Comparison of ENCODE assay signal across 25 mouse cellular contexts in the genomic region with DNA sequence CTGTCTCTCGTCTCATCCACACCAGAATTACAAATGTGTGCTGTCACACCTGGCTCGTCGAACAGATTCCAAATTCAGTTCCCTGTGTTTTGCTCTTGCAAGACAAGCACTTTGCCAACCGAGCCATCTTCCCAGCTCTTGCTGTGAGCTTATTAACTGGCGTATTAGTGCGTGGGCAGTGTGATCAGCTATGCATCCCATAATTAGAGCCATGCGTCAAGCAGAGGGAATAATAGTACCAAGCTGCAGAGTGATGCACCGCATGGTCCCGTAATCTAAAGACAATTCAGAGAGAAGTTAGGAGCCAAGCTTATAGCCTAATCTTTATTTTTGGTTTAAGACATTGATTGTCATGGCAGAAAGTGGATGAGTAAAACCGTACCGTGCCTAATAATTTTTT. TPM values are rescaled to one million over a fixed set of nuclear protein-coding genes. Genes with fewer than 3 reads are reported as not detected.
DNase-seq lines count a peak whose midpoint lies in the region; ATAC-seq and TF ChIP-seq lines count a peak whose summit lies in the region.
"Had no signal": no experiment of that assay in that cellular context is flagged by ENCODE, and none has a peak within 500 bp of the region (broad histone marks: within the 10 kb centered on the region; RNA-seq: fewer than 3 reads in every experiment).

No protein-coding gene starts in this region.

- no peaks in the 10 kb centered on the region for H3K27me3 ChIP-seq in midbrain, postnatal 0 days (ENCODE audit: insufficient read depth, low read length)
- no peaks in the 10 kb centered on the region for H3K27me3 ChIP-seq in midbrain, embryonic 14.5 days (ENCODE audit: control insufficient read depth, insufficient read depth, low read length)
- no peaks in the 10 kb centered on the region for H3K27me3 ChIP-seq in embryonic facial prominence, embryonic 14.5 days (replicated peaks; ENCODE audit: control insufficient read depth, insufficient read depth, low read length)
- no peaks in the 10 kb centered on the region for H3K27me3 ChIP-seq in hindbrain, postnatal 0 days (ENCODE audit: insufficient read depth, low read length)
- no peaks in the 10 kb centered on the region for H3K27me3 ChIP-seq in stomach, embryonic 16.5 days (ENCODE audit: control insufficient read depth, insufficient read depth, low read length)
- H3K27me3 ChIP-seq: lung, embryonic 15.5 days had no signal

- no peak overlapping the region for H3K9ac ChIP-seq in midbrain, postnatal 0 days (replicated peaks; ENCODE audit: low read length, poor library complexity, severe bottlenecking)
- no peak overlapping the region for H3K9ac ChIP-seq in midbrain, embryonic 14.5 days (replicated peaks; ENCODE audit: low read length)
- no peak overlapping the region for H3K9ac ChIP-seq in embryonic facial prominence, embryonic 14.5 days (ENCODE audit: low read depth, low read length)
- H3K9ac ChIP-seq in hindbrain, postnatal 0 days (replicated peaks; ENCODE audit: low read length) = no peak overlapping the region
- H3K9ac ChIP-seq in stomach, embryonic 16.5 days (ENCODE audit: low read length) = no peak overlapping the region
- H3K9ac ChIP-seq: liver, embryonic 12.5 days; lung, embryonic 15.5 days had no signal

- no peak for ATAC-seq in midbrain, postnatal 0 days (ENCODE audit: low FRiP score)
- no peak for ATAC-seq in midbrain, embryonic 14.5 days (ENCODE audit: low FRiP score, low TSS enrichment)
- no peak for ATAC-seq in embryonic facial prominence, embryonic 14.5 days (ENCODE audit: low read depth)
- ATAC-seq in hindbrain, postnatal 0 days = no peak
- ATAC-seq in stomach, embryonic 16.5 days (ENCODE audit: insufficient read depth, low FRiP score) = no peak
- ATAC-seq in megakaryocyte progenitor cell, adult 5-6 weeks (replicated peaks; ENCODE audit: poor library complexity) = no peak
- ATAC-seq: forebrain, embryonic 14.5 days; liver, embryonic 12.5 days; midbrain, embryonic 16.5 days had no signal

- H3K9me3 ChIP-seq in midbrain, postnatal 0 days (ENCODE audit: low read length) = no peaks in the 10 kb centered on the region
- H3K9me3 ChIP-seq in midbrain, embryonic 14.5 days (ENCODE audit: control insufficient read depth, low read length) = no peaks in the 10 kb centered on the region
- H3K9me3 ChIP-seq in embryonic facial prominence, embryonic 14.5 days (ENCODE audit: control insufficient read depth, low read length) = no peaks in the 10 kb centered on the region
- H3K9me3 ChIP-seq in hindbrain, postnatal 0 days (ENCODE audit: low read length) = no peaks in the 10 kb centered on the region
- H3K9me3 ChIP-seq in stomach, embryonic 16.5 days (replicated peaks; ENCODE audit: control insufficient read depth, low read length) = no peaks in the 10 kb centered on the region
- H3K9me3 ChIP-seq: liver, embryonic 12.5 days; lung, embryonic 15.5 days had no signal

- no peaks in the 10 kb centered on the region for H3K36me3 ChIP-seq in midbrain, postnatal 0 days (ENCODE audit: insufficient read depth, low read length)
- no peaks in the 10 kb centered on the region for H3K36me3 ChIP-seq in midbrain, embryonic 14.5 days (ENCODE audit: control insufficient read depth, insufficient read depth, low read length)
- H3K36me3 ChIP-seq in embryonic facial prominence, embryonic 14.5 days (ENCODE audit: control insufficient read depth, insufficient read depth, low read length) = no peaks in the 10 kb centered on the region
- H3K36me3 ChIP-seq in hindbrain, postnatal 0 days (ENCODE audit: insufficient read depth, low read length) = no peaks in the 10 kb centered on the region
- no peaks in the 10 kb centered on the region for H3K36me3 ChIP-seq in stomach, embryonic 16.5 days (ENCODE audit: control insufficient read depth, insufficient read depth, low read length)
- H3K36me3 ChIP-seq: liver, embryonic 12.5 days; lung, embryonic 15.5 days had no signal

- 71% methylated on average over 11 of the region's 11 CpGs for WGBS in midbrain, postnatal 0 days
- WGBS in midbrain, embryonic 14.5 days = 84% methylated on average over 11 of the region's 11 CpGs
- 72% methylated on average over 11 of the region's 11 CpGs for WGBS in embryonic facial prominence, embryonic 14.5 days
- 56% methylated on average over 11 of the region's 11 CpGs for WGBS in hindbrain, postnatal 0 days
- 81% methylated on average over 11 of the region's 11 CpGs for WGBS in stomach, embryonic 16.5 days

- no peaks in the 10 kb centered on the region for H3K4me1 ChIP-seq in midbrain, postnatal 0 days (ENCODE audit: insufficient read depth, low read length)
- H3K4me1 ChIP-seq in midbrain, embryonic 14.5 days (ENCODE audit: control insufficient read depth, insufficient read depth, low read length) = peaks cover 14% of the 10 kb centered on the region
- no peaks in the 10 kb centered on the region for H3K4me1 ChIP-seq in embryonic facial prominence, embryonic 14.5 days (ENCODE audit: control insufficient read depth, insufficient read depth, low read length)
- H3K4me1 ChIP-seq in hindbrain, postnatal 0 days (ENCODE audit: insufficient read depth, low read length) = 0 out of 2 replicates have a peak, but pooled peaks cover 4% of the 10 kb centered on the region
- H3K4me1 ChIP-seq in stomach, embryonic 16.5 days (ENCODE audit: control insufficient read depth, insufficient read depth, low read length) = peaks cover 19% of the 10 kb centered on the region

- no peak overlapping the region for H3K27ac ChIP-seq in midbrain, postnatal 0 days (ENCODE audit: low read depth, low read length)
- no peak overlapping the region for H3K27ac ChIP-seq in midbrain, embryonic 14.5 days (replicated peaks; ENCODE audit: low read depth, low read length)
- H3K27ac ChIP-seq in embryonic facial prominence, embryonic 14.5 days (replicated peaks; ENCODE audit: low read depth, low read length) = peak overlapping the region; percentile 81; the same call in 1 of the 2 replicates
- H3K27ac ChIP-seq in hindbrain, postnatal 0 days = no peak overlapping the region
- peak overlapping the region; percentile 87 for H3K27ac ChIP-seq in stomach, embryonic 16.5 days (ENCODE audit: low read length)
- H3K27ac ChIP-seq: layer of hippocampus, adult 2 months; left cerebral cortex, adult 2 months; liver, embryonic 12.5 days; lung, embryonic 15.5 days had no signal

- no peak overlapping the region for H3K4me3 ChIP-seq in midbrain, postnatal 0 days (ENCODE audit: low read depth, low read length)
- H3K4me3 ChIP-seq in midbrain, embryonic 14.5 days (replicated peaks; ENCODE audit: low read depth, low read length) = no peak overlapping the region
- H3K4me3 ChIP-seq in embryonic facial prominence, embryonic 14.5 days (ENCODE audit: low read depth, low read length) = no peak overlapping the region
- H3K4me3 ChIP-seq in hindbrain, postnatal 0 days (ENCODE audit: low read length) = no peak overlapping the region
- H3K4me3 ChIP-seq in stomach, embryonic 16.5 days (replicated peaks; ENCODE audit: low read length) = no peak overlapping the region
- H3K4me3 ChIP-seq: layer of hippocampus, adult 2 months; left cerebral cortex, adult 2 months; liver, embryonic 12.5 days; lung, embryonic 15.5 days had no signal

- TF ChIP-seq CTCF in midbrain, postnatal 0 days (IDR thresholded peaks at IDR 0.05) = no peak
- no peak for TF ChIP-seq CTCF in hindbrain, postnatal 0 days (IDR thresholded peaks at IDR 0.05; ENCODE audit: low read depth)

- DNase-seq in midbrain, postnatal 0 days (ENCODE audit: low spot score) = peak; percentile 47
- DNase-seq in midbrain, embryonic 14.5 days = no peak
- DNase-seq in embryonic facial prominence, embryonic 14.5 days (ENCODE audit: low spot score) = no peak
- peak; percentile 43 for DNase-seq in hindbrain, postnatal 0 days (ENCODE audit: low spot score)
- no peak for DNase-seq in kidney, adult 11 months
- DNase-seq: adrenal gland, postnatal 25 days; cerebellum, adult 8-10 months; thymus, postnatal 25 days had no signal

- no peak overlapping the region for H3K4me2 ChIP-seq in midbrain, postnatal 0 days (ENCODE audit: low read depth, low read length, poor library complexity, severe bottlenecking)
- no peak overlapping the region for H3K4me2 ChIP-seq in midbrain, embryonic 14.5 days (ENCODE audit: low read length)
- no peak overlapping the region for H3K4me2 ChIP-seq in embryonic facial prominence, embryonic 14.5 days (ENCODE audit: low read depth, low read length)
- H3K4me2 ChIP-seq in hindbrain, postnatal 0 days (ENCODE audit: low read depth, low read length) = no peak overlapping the region
- H3K4me2 ChIP-seq in stomach, embryonic 16.5 days (ENCODE audit: low read depth, low read length) = no peak overlapping the region
- H3K4me2 ChIP-seq: liver, embryonic 12.5 days; lung, embryonic 15.5 days had no signal

RNA-seq across cellular contexts. Expression of gene Krtap5-4, which starts 15.8 kb away (rescaled TPM):
- total RNA-seq in midbrain, postnatal 0 days (2014; rRNA removed) = not detected in 2 replicates
- not detected in 2 replicates for polyA plus RNA-seq in midbrain, postnatal 0 days (2015; fragmentation: Nextera tagmentation; extraction: Ambion mirVana)
- polyA plus RNA-seq in midbrain, embryonic 14.5 days (2014; fragmentation: Nextera tagmentation; extraction: Ambion mirVana) = not detected in 2 replicates
- polyA plus RNA-seq in embryonic facial prominence, embryonic 14.5 days (2014; fragmentation: Nextera tagmentation; extraction: Ambion mirVana) = not detected in 2 replicates
- not detected in 2 replicates for total RNA-seq in hindbrain, postnatal 0 days (2014; rRNA removed)
- not detected in 2 replicates for polyA plus RNA-seq in hindbrain, postnatal 0 days (2015; fragmentation: Nextera tagmentation; extraction: Ambion mirVana)
- not detected in 2 replicates for polyA plus RNA-seq in stomach, embryonic 16.5 days (2015; fragmentation: Nextera tagmentation; extraction: Ambion mirVana)
- total RNA-seq in megakaryocyte progenitor cell, adult 5-6 weeks (2015) = not detected in 2 replicates
- total RNA-seq in megakaryocyte progenitor cell, adult 5-6 weeks (2017) = not detected in 2 replicates
- total RNA-seq: adrenal gland, postnatal 25 days; common myeloid progenitor, adult 5-6 weeks; ES-E14; granulocyte monocyte progenitor cell, adult 5-6 weeks; layer of hippocampus, adult 2 months; left cerebral cortex, adult 2 months had no signal
- polyA plus RNA-seq: forebrain, embryonic 14.5 days; kidney, embryonic 16.5 days; limb, embryonic 11.5 days; liver, embryonic 12.5 days; lung, embryonic 15.5 days; midbrain, embryonic 16.5 days; neural tube, embryonic 11.5 days; small intestine, adult 2 months; testis, adult 2 months had no signal

RNA-seq across cellular contexts. Expression of gene Krtap5-1, which starts 22.2 kb away (rescaled TPM):
- not detected in 2 replicates for total RNA-seq in midbrain, postnatal 0 days (2014; rRNA removed)
- polyA plus RNA-seq in midbrain, postnatal 0 days (2015; fragmentation: Nextera tagmentation; extraction: Ambion mirVana) = not detected in 2 replicates
- not detected in 2 replicates for polyA plus RNA-seq in midbrain, embryonic 14.5 days (2014; fragmentation: Nextera tagmentation; extraction: Ambion mirVana)
- polyA plus RNA-seq in embryonic facial prominence, embryonic 14.5 days (2014; fragmentation: Nextera tagmentation; extraction: Ambion mirVana) = not detected in 2 replicates
- not detected in 2 replicates for total RNA-seq in hindbrain, postnatal 0 days (2014; rRNA removed)
- polyA plus RNA-seq in hindbrain, postnatal 0 days (2015; fragmentation: Nextera tagmentation; extraction: Ambion mirVana) = not detected in 2 replicates
- polyA plus RNA-seq in stomach, embryonic 16.5 days (2015; fragmentation: Nextera tagmentation; extraction: Ambion mirVana) = not detected in 2 replicates
- total RNA-seq in megakaryocyte progenitor cell, adult 5-6 weeks (2015) = not detected in 2 replicates
- total RNA-seq in megakaryocyte progenitor cell, adult 5-6 weeks (2017) = not detected in 2 replicates
- total RNA-seq: adrenal gland, postnatal 25 days; common myeloid progenitor, adult 5-6 weeks; ES-E14; granulocyte monocyte progenitor cell, adult 5-6 weeks; layer of hippocampus, adult 2 months; left cerebral cortex, adult 2 months had no signal
- polyA plus RNA-seq: forebrain, embryonic 14.5 days; heart, embryonic 14.5 days; kidney, embryonic 16.5 days; limb, embryonic 11.5 days; liver, embryonic 12.5 days; lung, embryonic 15.5 days; midbrain, embryonic 16.5 days; neural tube, embryonic 11.5 days; small intestine, adult 2 months; testis, adult 2 months had no signal

RNA-seq across cellular contexts. Expression of gene Gm4559, which starts 45.0 kb away (rescaled TPM):
- total RNA-seq in midbrain, postnatal 0 days (2014; rRNA removed) = not detected in 2 replicates
- not detected in 2 replicates for polyA plus RNA-seq in midbrain, postnatal 0 days (2015; fragmentation: Nextera tagmentation; extraction: Ambion mirVana)
- polyA plus RNA-seq in midbrain, embryonic 14.5 days (2014; fragmentation: Nextera tagmentation; extraction: Ambion mirVana) = not detected in 2 replicates
- not detected in 2 replicates for polyA plus RNA-seq in embryonic facial prominence, embryonic 14.5 days (2014; fragmentation: Nextera tagmentation; extraction: Ambion mirVana)
- total RNA-seq in hindbrain, postnatal 0 days (2014; rRNA removed) = not detected in 2 replicates
- polyA plus RNA-seq in hindbrain, postnatal 0 days (2015; fragmentation: Nextera tagmentation; extraction: Ambion mirVana) = not detected in 2 replicates
- not detected in 2 replicates for polyA plus RNA-seq in stomach, embryonic 16.5 days (2015; fragmentation: Nextera tagmentation; extraction: Ambion mirVana)
- not detected in 2 replicates for total RNA-seq in megakaryocyte progenitor cell, adult 5-6 weeks (2015)
- total RNA-seq in megakaryocyte progenitor cell, adult 5-6 weeks (2017) = not detected in 2 replicates
- total RNA-seq: adrenal gland, postnatal 25 days; common myeloid progenitor, adult 5-6 weeks; ES-E14; granulocyte monocyte progenitor cell, adult 5-6 weeks; layer of hippocampus, adult 2 months; left cerebral cortex, adult 2 months had no signal
- polyA plus RNA-seq: forebrain, embryonic 14.5 days; heart, embryonic 14.5 days; kidney, embryonic 16.5 days; limb, embryonic 11.5 days; liver, embryonic 12.5 days; lung, embryonic 15.5 days; midbrain, embryonic 16.5 days; neural tube, embryonic 11.5 days; small intestine, adult 2 months; testis, adult 2 months had no signal

RNA-seq across cellular contexts. Expression of gene Ifitm10, which starts 54.4 kb away (rescaled TPM):
- total RNA-seq in midbrain, postnatal 0 days (2014; rRNA removed) = 16.4 and 21.8 TPM in 2 replicates
- 20.8 and 23.5 TPM in 2 replicates for polyA plus RNA-seq in midbrain, postnatal 0 days (2015; fragmentation: Nextera tagmentation; extraction: Ambion mirVana)
- polyA plus RNA-seq in midbrain, embryonic 14.5 days (2014; fragmentation: Nextera tagmentation; extraction: Ambion mirVana) = 3.9 and 6.1 TPM in 2 replicates
- polyA plus RNA-seq in embryonic facial prominence, embryonic 14.5 days (2014; fragmentation: Nextera tagmentation; extraction: Ambion mirVana) = 3.0 and 3.3 TPM in 2 replicates
- 22.7 and 25.4 TPM in 2 replicates for total RNA-seq in hindbrain, postnatal 0 days (2014; rRNA removed)
- polyA plus RNA-seq in hindbrain, postnatal 0 days (2015; fragmentation: Nextera tagmentation; extraction: Ambion mirVana) = 17.2 and 19.9 TPM in 2 replicates
- 3.7 and 5.2 TPM in 2 replicates for polyA plus RNA-seq in stomach, embryonic 16.5 days (2015; fragmentation: Nextera tagmentation; extraction: Ambion mirVana)
- total RNA-seq in megakaryocyte progenitor cell, adult 5-6 weeks (2015) = not detected in 2 replicates
- total RNA-seq in megakaryocyte progenitor cell, adult 5-6 weeks (2017) = not detected in 2 replicates
- total RNA-seq: common myeloid progenitor, adult 5-6 weeks had no signal
- polyA plus RNA-seq: neural tube, embryonic 11.5 days; testis, adult 2 months had no signal

Comparison
In these comparisons a context has a peak if more than half of its experiments do, and no peak if none do; other contexts are left out.
1. DNase-seq: peak in midbrain, postnatal 0 days (single experiment) and hindbrain, postnatal 0 days (single experiment); none in midbrain, embryonic 14.5 days (single experiment), embryonic facial prominence, embryonic 14.5 days (single experiment) and kidney, adult 11 months (single experiment).
2. H3K27ac ChIP-seq: peak in embryonic facial prominence, embryonic 14.5 days (single experiment) and stomach, embryonic 16.5 days (single experiment); none in midbrain, postnatal 0 days (single experiment), midbrain, embryonic 14.5 days (single experiment) and hindbrain, postnatal 0 days (single experiment).